Mouse (Mus musculus) kidney, postnatal 0 days (tissue): ENCODE results near the gene Btbd9. TPM values are rescaled to one million over a fixed set of nuclear protein-coding genes. Genes with fewer than 3 reads are reported as not detected.
A peak's percentile ranks its signal among the peaks of the same experiment; 100 is the strongest.

ENCODE experiments used
- ATAC-seq: fragments of 200-750 bp; cut with Nextera tagmentation; replicated peaks from 2 replicates; pipeline ENCODE4 v1.8.0; 2017; ENCODE audit warnings: low read depth, moderate number of reproducible peaks, moderate TSS enrichment, moderate library complexity; ENCODE audit not compliant: low FRiP score
- DNase-seq: peaks from one replicate; pipeline ENCODE4 v3.0.0-alpha.2; 2016; ENCODE audit warnings: low spot score
- H3K27ac ChIP-seq: fragments of 300-500 bp; sonication (generic); 2 replicates; pipeline ENCODE4 v1.5.1; 2014; ENCODE audit warnings: mild to moderate bottlenecking
- H3K27me3 ChIP-seq: fragments of 300-500 bp; sonication (generic); 2 replicates; pipeline ENCODE4 v1.6.1; 2014; ENCODE audit warnings: low read length, mixed read lengths; ENCODE audit not compliant: insufficient read depth
- H3K36me3 ChIP-seq: fragments of 300-500 bp; sonication (generic); 2 replicates; pipeline ENCODE4 v1.6.1; 2014; ENCODE audit warnings: low read length, mixed read lengths; ENCODE audit not compliant: insufficient read depth
- H3K4me1 ChIP-seq: fragments of 300-500 bp; sonication (generic); replicated peaks from 2 replicates; pipeline ENCODE4 v1.6.1; 2014; ENCODE audit warnings: antibody characterized with exemption, low read length, mixed read lengths; ENCODE audit not compliant: insufficient read depth
- H3K4me2 ChIP-seq: fragments of 300-500 bp; sonication (generic); 2 replicates; pipeline ENCODE4 v1.6.1; 2014; ENCODE audit warnings: mild to moderate bottlenecking, low read length, moderate library complexity, mixed read lengths
- H3K4me3 ChIP-seq: fragments of 300-500 bp; sonication (generic); replicated peaks from 2 replicates; pipeline ENCODE4 v1.5.1; 2014; ENCODE audit warnings: low read depth, low read length
- H3K9ac ChIP-seq: fragments of 300-500 bp; sonication (generic); 2 replicates; pipeline ENCODE4 v1.6.1; 2014; ENCODE audit warnings: low read depth, low read length
- H3K9me3 ChIP-seq: fragments of 300-500 bp; sonication (generic); replicated peaks from 2 replicates; pipeline ENCODE4 v1.6.1; 2016; ENCODE audit warnings: low read length, inconsistent platforms, mixed read lengths
- CTCF ChIP-seq: IDR thresholded peaks from 2 replicates; pipeline ENCODE4 v1.5.1; 2016; ENCODE audit warnings: antibody characterized with exemption, low read depth, mild to moderate bottlenecking, moderate library complexity
- WGBS: fragments of 180-500 bp; shearing (Covaris S2); extraction: QIAGEN DNeasy Blood & Tissue Kit; methylation state at CpG from one replicate; pipeline ENCODE4 v1.1.7; 2014; 5-methylcytosine and 5-hydroxymethylcytosine counted together
- polyA plus RNA-seq: library from polyadenylated mRNA; unstranded; fragments of >200 nt; fragmentation: Nextera tagmentation; extraction: Ambion mirVana; gene quantifications from 2 replicates; pipeline ENCODE4 v1.2.1, GENCODE M21; 2015

Gene Btbd9
- polyA plus RNA-seq, 1 experiment from 2014 or later: 41.1 TPM

GRCm38 (mm10) chr17:30205062-30205825 is 371.0 kb downstream of the Btbd9 start:
- WGBS: 87% methylated on average over 17 of the region's 17 CpGs
- H3K4me2 ChIP-seq: no peak overlapping the region
- ATAC-seq (no peak), DNase-seq (no peak)
- H3K36me3 ChIP-seq: peaks cover 6% of the 10 kb centered on the region; the same call in 1 of the 2 replicates
- H3K27me3 ChIP-seq: no peaks in the 10 kb centered on the region
- no peak overlapping the region for H3K4me3 ChIP-seq
- TF ChIP-seq CTCF: no peak
- no peak overlapping the region for H3K9ac ChIP-seq
- peaks cover 23% of the 10 kb centered on the region for H3K4me1 ChIP-seq
- H3K27ac ChIP-seq: no peak overlapping the region
- H3K9me3 ChIP-seq: no peaks in the 10 kb centered on the region

DNA sequence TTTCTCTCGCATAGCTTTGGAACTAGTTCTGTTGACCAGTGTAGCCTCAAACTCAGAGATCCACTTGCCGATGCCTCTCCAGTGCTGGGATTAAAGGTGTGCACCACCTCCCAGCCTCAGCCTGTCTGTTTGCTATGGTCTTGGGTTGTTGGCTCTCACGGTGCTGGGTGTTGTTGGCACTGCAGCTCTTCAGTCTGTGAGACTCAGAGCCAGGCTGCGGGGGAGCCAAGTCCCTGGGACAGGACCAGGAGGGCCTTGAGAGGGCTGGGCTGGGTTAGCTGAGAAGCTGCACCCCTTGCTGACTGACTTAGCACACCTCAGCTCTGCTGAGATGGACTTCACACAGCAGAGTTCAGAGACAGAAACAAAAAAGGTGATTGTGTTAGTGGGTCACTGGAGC is 376.0 kb downstream of the Btbd9 start:
- ATAC-seq (no peak), DNase-seq (no peak)
- H3K27me3 ChIP-seq: no peaks in the 10 kb centered on the region
- TF ChIP-seq CTCF: no peak
- no peak overlapping the region for H3K4me3 ChIP-seq
- H3K9me3 ChIP-seq: no peaks in the 10 kb centered on the region
- no peak overlapping the region for H3K9ac ChIP-seq
- no peaks in the 10 kb centered on the region for H3K36me3 ChIP-seq
- no peak overlapping the region for H3K4me2 ChIP-seq
- no peak overlapping the region for H3K27ac ChIP-seq
- peaks cover 49% of the 10 kb centered on the region for H3K4me1 ChIP-seq
- WGBS: 71% methylated on average over 4 of the region's 4 CpGs

- DNase-seq: peak; percentile 54
- H3K4me1 ChIP-seq: peaks cover 52% of the 10 kb centered on the region
Observed at GRCm38 (mm10) chr17:30199374-30200247, 376.7 kb downstream of the Btbd9 start.

DNA sequence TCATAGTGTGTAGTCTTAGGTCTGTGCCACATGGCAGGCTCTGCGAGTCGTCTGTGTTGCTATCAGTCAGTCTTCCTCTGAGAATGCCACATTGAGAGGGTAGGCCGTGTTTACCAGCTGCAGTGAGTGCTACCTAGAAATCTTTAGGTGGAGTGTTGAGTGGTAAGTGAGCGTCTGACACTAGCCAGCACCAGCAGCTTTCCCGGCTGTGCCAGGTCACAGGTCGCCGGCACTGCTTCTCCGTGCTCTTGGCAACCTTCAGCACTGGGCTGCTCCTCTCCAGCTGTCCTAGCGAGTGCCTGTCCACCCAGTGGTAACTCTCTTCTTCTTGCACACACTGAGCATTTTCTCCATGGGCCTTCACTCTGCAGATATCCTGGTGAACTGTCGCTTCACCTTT is 377.9 kb downstream of the Btbd9 start:
- Histone ChIP-seq H3K27me3 (no peaks in the 10 kb centered on the region), H3K4me3 (no peak overlapping the region), H3K36me3 (no peaks in the 10 kb centered on the region), H3K4me2 (no peak overlapping the region), H3K27ac (no peak overlapping the region), H3K4me1 (peaks cover 49% of the 10 kb centered on the region), H3K9ac (no peak overlapping the region), H3K9me3 (no peaks in the 10 kb centered on the region)
- DNase-seq (no peak), ATAC-seq (no peak)
- no peak for TF ChIP-seq CTCF
- 55% methylated on average over 10 of the region's 10 CpGs for WGBS

More at GRCm38 (mm10) chr17:30199374-30200247, 376.7 kb downstream of the Btbd9 start:
- H3K9me3 ChIP-seq: no peaks in the 10 kb centered on the region
- H3K36me3 ChIP-seq: no peaks in the 10 kb centered on the region
- no peak for ATAC-seq
- no peak overlapping the region for H3K4me3 ChIP-seq
- 0 out of 2 replicates have a peak overlapping the region, but pooled peaks have one; percentile 11 for H3K27ac ChIP-seq
- no peak overlapping the region for H3K4me2 ChIP-seq
- H3K9ac ChIP-seq: no peak overlapping the region
- TF ChIP-seq CTCF: peak; percentile 28; the same call in 1 of the 2 replicates
- no peaks in the 10 kb centered on the region for H3K27me3 ChIP-seq
- WGBS: 51% methylated on average over 13 of the region's 13 CpGs

GRCm38 (mm10) chr17:30197280-30198030 is 378.8 kb downstream of the Btbd9 start:
- ATAC-seq (no peak), DNase-seq (peak; percentile 50)
- Histone ChIP-seq H3K9me3 (no peaks in the 10 kb centered on the region), H3K4me3 (no peak overlapping the region), H3K27ac (peak overlapping the region; percentile 36; the same call in 1 of the 2 replicates), H3K4me2 (no peak overlapping the region), H3K4me1 (peaks cover 42% of the 10 kb centered on the region), H3K9ac (no peak overlapping the region), H3K36me3 (0 out of 2 replicates have a peak, but pooled peaks cover 4% of the 10 kb centered on the region), H3K27me3 (no peaks in the 10 kb centered on the region)
- TF ChIP-seq CTCF: no peak
- WGBS: 31% methylated on average over 12 of the region's 12 CpGs
